Mouse (Mus musculus) T-helper 1 cell (primary cell): ENCODE data around the gene Fosl1.
"Not testable (repeated sequence)": the region's sequence is repeated elsewhere in the genome, so short reads cannot be mapped to it uniquely, and the experiment has no call there.

Experiments
- in situ Hi-C: fragments of 300-600 bp; cut with MboI, MseI; formaldehyde crosslinking; loops from one replicate; pipeline ENCODE4 v1.15.1; 2025; ENCODE audit warnings: high pct_unique_total_duplicates

Gene Fosl1

DNA sequence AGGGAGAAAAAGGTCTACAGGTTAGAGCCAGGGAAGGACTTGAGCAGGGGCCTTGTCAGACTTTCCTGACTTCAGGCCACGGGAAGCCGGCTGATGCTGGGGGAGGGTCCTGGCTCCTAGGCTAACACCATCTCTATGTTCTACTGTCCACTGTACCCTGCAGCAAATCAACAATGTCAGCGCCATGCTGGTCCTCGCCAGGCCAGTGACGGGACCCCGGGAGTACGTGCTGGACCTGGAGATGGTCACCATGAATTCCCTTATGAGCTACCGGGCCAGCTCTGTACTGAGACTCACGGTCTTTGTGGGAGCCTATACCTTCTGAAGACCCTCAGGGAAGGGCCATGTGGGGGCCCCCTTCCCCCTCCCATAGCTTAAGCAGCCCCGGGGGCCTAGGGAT is 34.1 kb downstream of the Fosl1 start:
- in situ Hi-C loops, result no loop called here

DNA sequence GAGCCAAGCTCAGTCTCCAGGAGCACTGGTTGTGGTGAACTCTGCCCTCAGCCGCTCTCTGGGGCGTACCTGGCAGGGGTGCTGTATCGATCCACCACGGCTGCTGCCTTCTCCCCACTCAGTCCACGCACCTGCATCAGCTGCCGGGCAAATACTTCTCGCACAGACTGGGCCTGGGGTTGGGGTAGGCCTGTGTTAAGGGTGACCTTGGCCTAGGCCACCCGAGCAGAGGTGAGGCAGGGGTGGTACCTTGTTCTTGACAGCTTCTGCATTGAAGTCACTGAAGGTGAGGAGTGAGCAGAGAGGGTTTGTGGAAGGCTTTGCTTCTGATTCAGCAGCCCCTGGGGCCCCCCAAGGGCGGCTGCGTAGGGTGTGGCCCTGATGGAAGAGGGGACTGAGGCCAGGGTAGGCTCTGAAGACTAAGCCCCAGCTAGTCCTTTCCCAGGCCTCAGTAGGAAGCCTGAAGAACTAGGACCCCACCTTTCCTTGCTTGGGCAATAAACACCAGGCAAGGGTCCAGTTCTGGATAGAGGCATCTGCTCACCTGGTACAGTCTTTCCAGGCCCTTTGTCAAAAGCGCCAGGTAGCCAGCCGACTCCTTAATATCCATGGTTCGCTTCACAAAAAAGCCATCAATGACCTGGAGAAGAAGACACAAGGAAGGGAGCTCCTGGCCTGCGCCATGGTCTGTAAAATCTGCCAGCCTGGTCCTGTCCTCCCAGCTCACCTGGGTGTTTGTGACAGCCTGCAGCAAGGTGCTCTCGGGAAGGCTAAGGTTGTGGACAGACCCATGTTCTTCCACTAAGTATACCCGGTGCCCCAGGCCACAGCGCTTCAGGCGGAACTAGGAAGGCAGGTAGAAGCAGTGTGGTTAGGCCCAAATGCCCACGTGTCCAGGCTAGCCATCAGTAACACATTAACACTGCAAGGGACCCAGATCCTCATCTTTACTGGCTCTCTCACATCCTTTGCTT is 36.3 kb downstream of the Fosl1 start:
- in situ Hi-C loops, result no loop called here

DNA sequence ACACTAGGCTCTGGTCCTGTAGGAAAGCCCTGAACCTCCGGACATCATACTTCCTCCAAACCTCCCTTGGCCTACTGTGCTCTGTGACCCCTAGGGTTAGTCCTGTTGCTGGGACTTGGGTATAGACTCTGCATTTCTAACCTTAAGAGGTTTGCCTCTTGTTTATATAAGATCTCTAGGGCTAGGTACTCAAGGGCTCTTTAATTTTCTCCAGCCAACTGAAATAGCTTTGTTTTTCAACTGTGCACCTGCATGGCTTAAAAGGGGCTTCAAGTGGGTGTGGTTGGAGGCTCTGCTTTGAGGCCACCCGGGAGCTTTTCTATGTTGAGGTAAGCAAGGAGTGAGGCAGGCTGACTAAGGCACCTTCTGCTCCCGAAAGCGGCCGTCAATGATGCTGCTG is 37.1 kb downstream of the Fosl1 start:
- in situ Hi-C loops, result no loop called here

DNA sequence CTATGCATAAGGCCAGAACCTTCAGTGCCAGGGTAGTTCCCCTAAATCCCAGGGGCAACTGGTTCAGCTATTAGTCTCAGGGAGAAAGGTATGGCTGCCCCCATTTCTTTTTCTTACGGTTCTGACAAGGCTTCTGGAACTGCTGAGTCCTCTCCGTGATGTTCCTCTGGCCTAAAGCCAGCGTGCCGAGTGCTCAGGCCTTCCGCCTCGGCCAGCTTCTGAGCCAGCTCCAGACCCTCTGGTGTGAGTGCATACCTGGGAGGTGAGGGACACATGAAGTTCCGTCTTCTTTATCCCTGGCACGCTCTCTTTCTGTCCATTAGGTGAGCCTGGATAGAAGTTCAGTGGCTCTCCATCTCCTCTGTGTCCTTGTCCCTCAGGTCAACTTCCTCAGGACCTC is 38.0 kb downstream of the Fosl1 start:
- in situ Hi-C loops, result no loop called here

DNA sequence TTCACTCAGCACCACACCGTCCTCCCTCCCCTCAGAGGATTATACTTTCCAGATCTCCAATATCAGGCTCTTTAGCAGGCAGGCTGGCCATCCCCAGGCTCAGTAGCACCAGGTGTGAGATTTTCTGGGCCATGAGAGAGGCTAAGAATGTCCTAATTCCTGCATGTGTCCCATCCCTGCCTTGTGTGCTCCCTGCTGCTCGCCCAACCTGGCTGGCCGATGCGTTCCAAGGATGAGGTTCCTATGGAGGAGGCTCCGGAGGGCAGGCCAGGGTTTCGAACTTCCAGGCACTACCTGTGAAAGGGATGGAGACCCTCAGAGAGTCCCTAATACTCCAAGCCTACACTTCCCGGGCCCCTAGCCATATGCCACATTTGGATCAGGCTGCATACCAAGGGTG is 38.5 kb downstream of the Fosl1 start:
- in situ Hi-C loops, result no loop called here

DNA sequence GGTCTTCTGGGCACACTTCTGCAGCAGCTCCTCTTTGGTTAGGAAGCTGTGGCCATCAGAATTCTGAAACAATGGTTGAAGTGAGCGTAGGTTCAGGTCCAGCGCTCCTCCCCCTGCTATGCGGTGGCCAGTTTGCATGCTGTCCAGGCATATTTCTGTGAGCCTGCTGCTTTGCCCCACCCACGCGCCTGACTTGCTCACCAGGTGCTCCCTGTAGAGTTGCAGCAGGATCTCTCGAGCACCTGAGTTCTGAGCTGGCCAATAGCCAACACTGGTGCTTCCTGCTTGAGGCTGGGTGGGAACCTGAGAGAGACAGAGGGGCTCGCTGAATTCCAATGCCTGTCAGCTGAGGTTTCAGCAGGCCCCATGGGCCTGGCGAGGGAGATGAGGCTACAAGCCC is 38.9 kb downstream of the Fosl1 start:
- in situ Hi-C loops, result no loop called here

DNA sequence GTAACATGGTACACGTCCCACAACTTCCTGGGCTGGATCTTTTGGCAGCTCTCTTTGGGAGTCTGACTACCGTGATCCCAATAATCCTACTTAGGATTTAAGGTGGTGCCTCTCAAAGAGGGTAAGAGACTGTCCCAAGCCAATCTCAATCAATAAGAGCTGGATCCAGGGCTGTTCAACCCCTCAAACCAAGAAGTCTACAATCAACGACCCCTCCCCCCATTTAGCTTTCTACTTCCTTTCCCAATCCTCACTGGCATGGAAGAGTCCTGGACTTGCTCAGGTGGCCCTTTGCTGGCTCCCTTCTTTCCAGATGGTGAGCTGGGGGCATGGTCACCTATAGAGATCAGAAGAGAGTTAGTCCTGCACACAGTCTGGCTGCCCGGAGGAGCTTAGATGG is 39.4 kb downstream of the Fosl1 start:
- in situ Hi-C loops, result no loop called here

DNA sequence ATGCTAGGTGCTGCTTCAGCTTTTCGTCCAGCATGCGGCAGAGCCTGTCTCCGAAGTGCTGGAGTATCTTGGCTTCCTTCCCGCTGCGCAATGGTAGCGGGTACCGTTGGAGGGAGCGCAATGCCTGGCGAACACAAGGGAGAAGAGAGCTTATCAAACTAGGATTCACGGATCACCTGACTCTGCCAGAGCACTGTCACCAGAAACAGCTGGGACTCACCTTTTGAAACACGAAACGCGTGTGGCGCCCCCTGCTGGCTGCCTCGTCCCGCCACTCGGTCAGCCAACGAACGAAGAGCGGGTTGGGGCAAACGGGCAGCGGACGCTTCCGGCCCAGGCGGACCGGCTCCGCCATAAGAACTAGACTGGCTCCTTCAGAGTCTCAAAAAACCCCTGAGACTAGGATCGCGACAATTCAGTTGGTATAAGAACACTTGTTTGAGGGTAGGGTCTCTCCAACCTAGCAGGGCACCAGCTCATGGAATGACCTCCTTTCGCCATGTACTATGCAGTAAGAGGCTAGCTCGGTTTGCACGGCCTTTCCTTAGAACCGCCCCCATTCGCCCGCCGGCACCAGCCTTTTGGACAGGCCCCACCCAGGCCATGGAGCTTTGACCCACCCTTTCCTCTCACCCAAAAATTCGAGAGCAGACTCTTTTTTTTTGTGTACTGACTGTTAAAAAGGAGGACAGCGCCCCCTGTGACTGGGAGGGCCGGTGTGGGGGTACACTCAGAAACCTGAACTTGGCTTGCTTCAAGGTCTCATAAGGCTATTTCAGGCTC is 40.6 kb downstream of the Fosl1 start, which contains the start of gene Mus81:
Gene Mus81 (minus strand): TSS at position 635 of the 783 bp plus-strand sequence.
- in situ Hi-C loops, result no loop called here

DNA sequence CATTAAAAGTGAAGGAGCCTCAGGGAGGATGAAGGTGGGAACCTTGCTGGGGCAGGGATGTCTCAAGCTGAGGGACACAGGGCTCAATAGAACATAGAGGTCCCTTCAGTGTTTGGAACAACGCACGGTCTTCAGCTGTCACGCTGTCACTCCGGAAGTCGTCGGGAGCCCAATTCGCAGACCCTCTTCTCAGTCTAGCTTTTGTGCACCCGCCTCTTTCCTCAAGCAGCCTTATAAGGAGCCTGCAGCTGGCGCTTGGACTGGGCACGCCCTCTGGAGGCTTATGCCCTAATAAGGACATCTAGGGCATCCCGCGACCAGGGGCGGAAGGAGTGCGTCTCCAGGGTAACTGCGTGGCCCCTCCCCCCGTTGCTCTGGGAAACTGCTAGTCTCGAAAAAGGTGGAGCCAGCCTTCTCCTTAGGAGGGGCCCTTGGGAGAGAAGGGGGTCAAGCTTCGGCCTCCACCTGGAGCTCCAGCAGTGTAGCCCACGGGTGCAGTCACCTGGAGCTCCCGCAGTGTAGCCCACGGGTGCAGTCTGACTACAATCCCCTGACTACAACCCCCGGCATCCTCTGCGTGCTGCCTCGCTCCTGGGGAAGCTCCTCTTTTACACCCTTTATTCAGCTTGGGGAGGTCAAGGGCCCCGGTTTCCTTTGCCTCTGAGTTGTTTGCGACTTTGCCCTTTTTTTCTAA is 41.7 kb downstream of the Fosl1 start:
- in situ Hi-C loops, result no loop called here

DNA sequence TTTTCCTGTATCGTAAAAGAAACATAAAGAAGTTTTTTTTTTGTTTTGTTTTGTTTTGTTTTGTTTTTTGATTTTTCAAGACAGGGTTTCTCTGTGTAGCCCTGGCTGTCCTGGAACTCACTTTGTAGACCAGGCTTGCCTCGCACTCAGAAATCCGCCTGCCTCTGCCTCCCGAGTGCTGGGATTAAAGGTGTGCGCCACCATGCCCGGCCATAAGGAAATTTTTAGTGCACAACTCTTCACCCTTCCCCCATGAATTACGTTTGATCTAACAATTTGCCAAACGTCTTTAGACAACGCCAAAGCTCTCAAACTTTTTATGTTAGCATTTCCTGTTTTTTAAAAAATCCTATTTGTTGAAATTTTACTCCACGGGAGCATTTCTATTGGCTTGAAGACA is 42.4 kb downstream of the Fosl1 start:
- in situ Hi-C loops, result not testable (repeated sequence)

DNA sequence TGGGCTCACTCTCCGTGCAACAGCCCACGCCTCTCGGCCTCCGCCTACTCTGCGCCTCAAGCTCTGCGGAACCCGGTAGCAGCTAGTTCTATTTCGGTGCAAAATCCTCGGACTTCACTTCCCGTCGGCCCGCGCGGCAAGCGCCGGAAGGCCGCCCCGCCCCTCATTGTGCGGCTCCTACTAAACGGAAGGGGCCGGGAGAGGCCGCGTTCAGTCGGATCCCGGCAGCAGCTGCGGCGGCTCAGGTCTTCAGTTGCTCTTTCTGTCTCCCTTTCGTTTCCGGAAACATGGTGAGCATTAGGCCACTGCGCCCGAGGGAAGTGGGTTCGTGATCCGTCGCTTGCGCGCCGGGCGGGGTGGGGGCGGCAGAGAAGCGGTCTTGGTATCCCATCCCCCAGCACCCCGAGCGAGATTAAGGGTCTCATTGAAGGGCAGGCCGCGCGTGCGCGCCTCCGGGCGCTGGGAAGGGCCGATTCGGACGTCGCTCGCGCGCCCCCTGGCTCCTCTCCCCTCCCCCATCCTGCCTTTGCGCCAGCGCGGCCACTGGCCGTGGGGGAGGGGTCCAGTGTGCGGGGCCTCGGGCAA is 43.1 kb downstream of the Fosl1 start, which contains the start of gene Cfl1:
Gene Cfl1 (plus strand): TSS at position 143 of the 585 bp plus-strand sequence.
- in situ Hi-C loops, result no loop called here

DNA sequence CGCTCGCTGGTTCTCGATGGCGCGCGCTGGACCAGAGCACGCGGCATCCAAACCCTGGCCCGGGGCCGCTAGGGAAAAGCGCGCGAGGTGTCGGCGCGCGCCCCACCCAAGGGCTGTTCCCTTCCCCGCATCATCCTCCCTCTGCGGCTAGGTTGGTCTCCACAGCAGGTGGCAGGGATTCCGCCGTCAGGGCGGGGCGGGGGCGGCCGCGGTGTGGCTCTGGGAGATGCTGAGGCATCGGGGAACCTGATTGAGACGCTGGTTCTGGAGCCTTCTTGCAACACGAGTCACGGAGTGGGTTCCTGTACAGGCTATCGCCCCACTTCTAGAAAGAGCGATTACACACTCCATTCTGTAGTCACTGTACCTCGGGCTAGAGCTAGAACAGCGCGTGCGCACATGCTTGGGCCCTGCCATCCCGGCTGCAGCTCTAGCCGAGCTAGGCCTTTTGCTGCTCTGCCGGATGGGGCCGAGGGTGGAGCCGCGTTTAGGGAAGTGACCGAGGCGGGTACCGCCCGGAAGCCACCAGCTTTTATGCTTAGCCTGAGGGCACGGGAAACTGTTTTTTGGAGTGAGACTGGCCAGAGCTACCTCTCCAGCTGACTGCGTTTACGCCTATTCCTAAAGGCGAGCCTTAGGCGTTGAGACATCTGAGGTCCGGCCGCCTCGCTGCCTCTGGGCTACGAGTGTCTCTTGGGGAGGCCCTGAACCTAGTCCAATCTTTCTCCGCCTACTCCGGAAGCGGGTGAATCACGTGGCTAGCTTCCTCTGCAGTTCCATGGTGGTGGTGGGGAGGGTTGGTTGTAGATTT is 43.8 kb downstream of the Fosl1 start:
- in situ Hi-C loops, result no loop called here

DNA sequence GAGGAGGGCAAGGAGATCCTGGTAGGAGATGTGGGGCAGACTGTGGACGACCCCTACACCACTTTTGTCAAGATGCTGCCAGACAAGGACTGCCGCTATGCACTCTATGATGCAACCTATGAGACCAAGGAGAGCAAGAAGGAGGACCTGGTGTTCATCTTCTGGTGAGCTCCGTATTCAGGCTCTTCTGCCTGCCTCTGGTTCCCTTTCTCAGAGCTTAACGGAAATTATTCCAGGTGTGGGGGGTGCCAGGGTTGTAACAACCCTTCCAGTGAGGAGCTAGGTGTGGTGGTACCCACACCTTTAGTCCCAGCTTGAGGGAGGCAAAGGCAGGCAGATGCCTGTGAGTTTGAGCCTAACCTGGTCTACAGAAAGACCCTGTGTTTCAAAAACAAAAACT is 45.3 kb downstream of the Fosl1 start:
- in situ Hi-C loops, result no loop called here

DNA sequence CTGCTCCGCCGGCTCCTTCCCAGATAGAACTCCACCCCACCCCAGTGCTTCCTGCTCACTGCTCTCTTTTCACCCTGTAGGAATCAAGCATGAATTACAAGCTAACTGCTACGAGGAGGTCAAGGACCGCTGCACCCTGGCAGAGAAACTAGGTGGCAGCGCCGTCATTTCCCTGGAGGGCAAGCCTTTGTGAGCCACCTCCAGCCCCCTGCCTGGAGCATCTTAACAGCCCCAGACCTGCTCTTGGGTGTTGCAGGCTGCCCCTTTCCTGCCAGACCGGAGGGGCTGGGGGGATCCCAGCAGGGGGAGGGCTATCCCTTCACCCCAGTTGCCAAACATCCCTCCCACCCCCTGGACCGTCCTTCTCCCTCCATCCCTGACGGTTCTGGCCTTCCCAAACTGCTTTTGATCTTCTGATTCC is 46.0 kb downstream of the Fosl1 start:
- in situ Hi-C loops, result not testable (repeated sequence)

DNA sequence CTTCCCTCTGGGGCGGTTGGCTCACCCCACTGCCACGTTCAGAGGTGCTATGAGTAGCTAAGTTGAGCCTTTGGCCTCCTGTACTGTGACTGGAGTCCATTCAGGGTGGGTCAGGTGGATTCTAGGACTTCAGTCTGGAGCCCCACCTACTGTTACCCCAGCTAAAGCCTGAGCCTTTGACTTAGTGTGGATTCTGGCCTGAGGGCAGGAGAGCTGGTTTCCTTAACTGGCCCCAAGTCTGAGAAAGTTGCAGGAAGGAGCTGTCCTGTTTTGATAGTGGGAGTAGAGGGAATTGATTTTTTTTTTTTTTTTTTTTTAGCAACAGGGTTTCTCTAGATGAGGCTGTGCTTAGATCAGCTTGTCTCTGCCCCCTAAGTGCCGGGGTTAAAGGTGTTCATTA is 47.0 kb downstream of the Fosl1 start:
- in situ Hi-C loops, result no loop called here

DNA sequence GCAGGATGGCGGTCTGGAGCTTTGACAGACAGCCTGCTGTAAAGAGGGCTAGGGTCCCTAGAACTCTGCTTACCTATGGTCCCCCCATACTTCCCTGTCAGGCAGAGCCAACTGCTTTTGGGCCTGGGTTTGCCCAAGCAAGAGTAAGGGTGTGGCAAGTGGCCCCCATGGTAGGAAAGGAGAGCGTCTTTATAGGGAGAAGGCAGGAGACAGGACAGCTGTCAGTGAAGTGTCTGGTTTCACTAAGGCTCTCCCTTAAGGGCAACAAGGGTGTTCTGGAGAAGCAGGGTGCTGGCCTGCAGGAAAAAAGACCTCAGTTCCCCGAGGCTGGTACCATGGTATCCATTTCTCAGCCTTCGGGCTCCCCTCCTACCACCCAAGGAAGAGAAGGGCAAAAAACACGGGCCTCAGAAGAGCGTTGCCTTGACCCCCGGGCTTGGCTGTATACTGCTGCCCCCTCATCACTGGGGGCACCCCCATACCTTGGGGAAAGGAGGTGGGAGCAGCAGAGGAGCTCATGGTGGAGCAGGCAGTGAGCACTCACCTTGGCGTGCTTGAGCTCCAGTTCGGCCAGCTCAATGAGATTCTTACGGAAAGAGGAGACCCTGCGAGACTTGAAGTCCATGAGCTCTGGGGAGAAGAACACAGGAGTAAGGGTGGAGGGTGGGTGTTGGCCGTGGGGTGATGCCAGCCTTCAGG is 48.2 kb downstream of the Fosl1 start:
- in situ Hi-C loops, result no loop called here

DNA sequence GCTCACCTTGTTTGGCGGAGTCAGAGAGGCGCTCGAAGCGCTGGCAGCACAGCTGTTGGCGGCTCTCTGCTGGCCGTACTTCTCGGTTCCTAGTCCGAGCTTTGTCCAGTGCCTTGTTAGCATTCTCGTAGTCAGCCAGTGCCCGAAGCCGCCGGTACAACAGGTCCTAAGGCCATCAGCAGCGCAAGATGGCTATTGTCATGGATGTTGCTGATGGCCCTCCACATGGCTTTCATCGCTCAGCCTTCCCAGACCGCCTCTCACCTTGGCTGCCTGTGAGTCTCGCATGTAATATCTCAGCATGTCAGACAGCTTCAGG is 48.7 kb downstream of the Fosl1 start:
- in situ Hi-C loops, result no loop called here

DNA sequence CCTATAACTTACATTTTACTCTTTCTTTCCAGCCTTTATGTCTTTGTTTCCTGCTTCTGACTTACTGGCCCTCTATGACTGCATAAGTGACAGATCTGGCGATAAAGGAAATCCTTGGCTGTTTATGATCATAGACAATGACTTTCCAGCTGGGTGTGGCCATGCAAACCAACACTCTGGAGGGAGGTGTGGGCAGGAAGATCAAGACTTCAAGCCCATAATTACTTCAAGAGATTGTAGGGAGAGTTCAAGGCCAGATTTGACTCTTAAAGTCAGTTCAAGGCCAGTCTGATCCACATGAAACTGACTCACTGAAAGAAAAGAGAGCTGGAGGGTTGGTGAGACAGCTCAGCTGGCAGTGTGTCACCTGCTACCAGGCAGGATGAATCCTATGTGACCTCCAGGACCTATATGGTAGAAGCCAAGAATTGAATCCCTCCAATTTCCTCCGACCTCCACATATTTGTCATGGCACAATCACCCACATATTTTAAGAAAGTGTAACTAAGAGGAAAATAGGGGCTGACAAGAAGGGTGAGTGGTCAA is 53.1 kb downstream of the Fosl1 start:
- in situ Hi-C loops, result no loop called here

DNA sequence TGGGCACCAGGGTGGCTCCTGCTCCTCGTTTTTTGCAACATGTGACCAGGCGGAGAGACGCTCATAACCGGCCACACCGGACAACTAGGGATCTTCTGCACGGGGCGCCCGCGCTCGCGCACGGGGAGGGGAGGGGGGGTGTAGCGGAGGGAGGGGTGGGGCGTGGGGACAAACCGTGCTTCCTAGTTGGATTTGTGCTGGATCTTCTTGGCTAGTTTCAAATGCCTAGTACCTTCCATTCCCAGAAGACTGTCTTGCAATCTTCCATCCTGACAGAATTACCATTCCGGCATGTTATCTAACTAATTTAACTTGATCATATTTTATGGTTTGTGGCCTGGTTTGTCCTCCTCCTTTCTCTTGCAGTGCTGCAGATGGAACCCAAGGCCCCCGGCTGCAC is 56.3 kb downstream of the Fosl1 start, which contains the start of gene 1700020D05Rik:
Gene 1700020D05Rik (minus strand): TSS at position 101 of the 400 bp plus-strand sequence.
- in situ Hi-C loops, result no loop called here
